Mouse (Mus musculus) small intestine, adult 2 months (tissue): Measurements from ENCODE around the gene Mphosph9. TPM values are rescaled to one million over a fixed set of nuclear protein-coding genes. Genes with fewer than 3 reads are reported as not detected.

Experiments
- H3K27ac ChIP-seq: fragments of 200-500 bp; 2 replicates; pipeline ENCODE4 v1.5.1; 2012; ENCODE audit warnings: low read depth, low read length, control low read depth, inconsistent platforms; ENCODE audit not compliant: insufficient read depth
- H3K27me3 ChIP-seq: fragments of 200-500 bp; 2 replicates; pipeline ENCODE4 v1.6.1; 2012; ENCODE audit warnings: mild to moderate bottlenecking, moderate library complexity, low read length, inconsistent platforms; ENCODE audit not compliant: control insufficient read depth, insufficient read depth
- H3K36me3 ChIP-seq: fragments of 200-500 bp; 2 replicates; pipeline ENCODE4 v1.6.1; 2012; ENCODE audit warnings: mild to moderate bottlenecking, low read length, control low read depth, inconsistent platforms; ENCODE audit not compliant: control insufficient read depth, insufficient read depth
- H3K4me1 ChIP-seq: fragments of 200-500 bp; 2 replicates; pipeline ENCODE4 v1.6.1; 2012; ENCODE audit warnings: low read length, inconsistent platforms, mixed read lengths; ENCODE audit not compliant: control insufficient read depth, insufficient read depth, insufficient read length
- H3K4me3 ChIP-seq: fragments of 200-500 bp; 2 replicates; pipeline ENCODE4 v1.5.1; 2012; ENCODE audit warnings: low read depth, mild to moderate bottlenecking, control low read depth, inconsistent platforms, low read length, moderate library complexity
- CTCF ChIP-seq: fragments of 200-500 bp; IDR thresholded peaks from 2 replicates; pipeline ENCODE4 v1.5.1; 2012; ENCODE audit warnings: low read depth, mild to moderate bottlenecking, control low read depth, inconsistent platforms, low read length, moderate library complexity, mixed read lengths; ENCODE audit not compliant: insufficient replicate concordance, insufficient read length; ENCODE audit errors: extremely low read depth
- POLR2A ChIP-seq: fragments of 200-500 bp; IDR thresholded peaks from 2 replicates; pipeline ENCODE4 v1.6.1; 2012; ENCODE audit warnings: low read depth, mild to moderate bottlenecking, control low read depth, inconsistent platforms, low read length, moderate library complexity
- WGBS: fragments of 180-500 bp; shearing (Covaris S2); methylation state at CpG from one replicate; pipeline ENCODE4 v1.1.7; 2018; 5-methylcytosine and 5-hydroxymethylcytosine counted together
- polyA plus RNA-seq: library from polyadenylated mRNA; depleted of rRNA; stranded (reverse); fragments of >200 nt; gene quantifications from 2 replicates; pipeline ENCODE4 v1.2.3, GENCODE M21; 2012; rRNA removed

The Mphosph9 gene
- polyA plus RNA-seq, 1 experiment = 1.4 TPM

GRCm38 (mm10) chr5:124206481-124207038, 121.2 kb downstream of the Mphosph9 start:
- Histone ChIP-seq H3K27ac (peak overlapping the region; percentile 10; the same call in 1 of the 2 replicates), H3K4me3 (no peak overlapping the region)
- 67% methylated on average over 13 of the region's 13 CpGs for WGBS

GRCm38 (mm10) chr5:124205809-124206380, 121.9 kb downstream of the Mphosph9 start:
- H3K4me1 ChIP-seq = 0 out of 2 replicates have a peak, but pooled peaks cover 7% of the 10 kb centered on the region
- no peak overlapping the region for H3K4me3 ChIP-seq
- H3K27me3 ChIP-seq = no peaks in the 10 kb centered on the region
- TF ChIP-seq POLR2A = no peak
- no peak for TF ChIP-seq CTCF
- 65% methylated on average over 5 of the region's 5 CpGs for WGBS
- no peaks in the 10 kb centered on the region for H3K36me3 ChIP-seq
- no peak overlapping the region for H3K27ac ChIP-seq

More at GRCm38 (mm10) chr5:124206481-124207038, 121.2 kb downstream of the Mphosph9 start:
- Histone ChIP-seq H3K4me1 (0 out of 2 replicates have a peak, but pooled peaks cover 7% of the 10 kb centered on the region), H3K36me3 (no peaks in the 10 kb centered on the region), H3K27me3 (no peaks in the 10 kb centered on the region)
- TF ChIP-seq CTCF (no peak), POLR2A (no peak)

- Histone ChIP-seq H3K27me3 (no peaks in the 10 kb centered on the region), H3K27ac (no peak overlapping the region), H3K36me3 (no peaks in the 10 kb centered on the region), H3K4me1 (0 out of 2 replicates have a peak, but pooled peaks cover 7% of the 10 kb centered on the region), H3K4me3 (no peak overlapping the region)
- 88% methylated on average over 9 of the region's 9 CpGs for WGBS
- TF ChIP-seq CTCF (no peak), POLR2A (no peak)
These were observed 122.6 kb downstream of the Mphosph9 start for GRCm38 (mm10) chr5:124205211-124205610.

GRCm38 (mm10) chr5:124204127-124204794, 123.5 kb downstream of the Mphosph9 start:
- H3K36me3 ChIP-seq = no peaks in the 10 kb centered on the region
- no peaks in the 10 kb centered on the region for H3K27me3 ChIP-seq
- WGBS = 87% methylated on average over 9 of the region's 9 CpGs
- no peak overlapping the region for H3K27ac ChIP-seq
- peaks cover 13% of the 10 kb centered on the region; the same call in 1 of the 2 replicates for H3K4me1 ChIP-seq
- no peak overlapping the region for H3K4me3 ChIP-seq
- TF ChIP-seq CTCF = no peak
- no peak for TF ChIP-seq POLR2A

- peaks cover 16% of the 10 kb centered on the region for H3K4me1 ChIP-seq
- 0 out of 2 replicates have a peak overlapping the region, but pooled peaks have one; percentile 21 for H3K27ac ChIP-seq
- WGBS = 80% methylated on average over 4 of the region's 4 CpGs
- no peaks in the 10 kb centered on the region for H3K27me3 ChIP-seq
- no peaks in the 10 kb centered on the region for H3K36me3 ChIP-seq
- H3K4me3 ChIP-seq = no peak overlapping the region
- TF ChIP-seq POLR2A (no peak), CTCF (no peak)
These were observed 124.5 kb downstream of the Mphosph9 start for GRCm38 (mm10) chr5:124203251-124203650.

GRCm38 (mm10) chr5:124202071-124202470, 125.7 kb downstream of the Mphosph9 start:
- H3K4me1 ChIP-seq = peaks cover 16% of the 10 kb centered on the region

GRCm38 (mm10) chr5:124201564-124201963, 126.2 kb downstream of the Mphosph9 start:
- H3K27ac ChIP-seq = no peak overlapping the region
- WGBS = 67% methylated on average over 2 of the region's 2 CpGs

More at GRCm38 (mm10) chr5:124202071-124202470, 125.7 kb downstream of the Mphosph9 start:
- no peaks in the 10 kb centered on the region for H3K36me3 ChIP-seq
- TF ChIP-seq POLR2A (no peak), CTCF (no peak)
- H3K27me3 ChIP-seq = no peaks in the 10 kb centered on the region
- 74% methylated on average over 4 of the region's 4 CpGs for WGBS
- no peak overlapping the region for H3K4me3 ChIP-seq
- no peak overlapping the region for H3K27ac ChIP-seq

More at GRCm38 (mm10) chr5:124201564-124201963, 126.2 kb downstream of the Mphosph9 start:
- Histone ChIP-seq H3K27me3 (no peaks in the 10 kb centered on the region), H3K4me3 (no peak overlapping the region), H3K4me1 (peaks cover 11% of the 10 kb centered on the region), H3K36me3 (no peaks in the 10 kb centered on the region)
- TF ChIP-seq POLR2A (no peak), CTCF (no peak)

Other genes starting within 250 kb of the Mphosph9 start
- 11.9 and 21.2 TPM in 2 replicates for gene Abcb9, start 232.2 kb downstream of the Mphosph9 start, polyA plus RNA-seq
- 44.0 and 48.7 TPM in 2 replicates for gene Ogfod2, start 215.7 kb downstream of the Mphosph9 start, polyA plus RNA-seq
- gene Arl6ip4, start 211.9 kb downstream of the Mphosph9 start, polyA plus RNA-seq = 12.7 and 19.6 TPM in 2 replicates
- gene Pitpnm2, start 78.2 kb downstream of the Mphosph9 start, polyA plus RNA-seq = 19.5 and 19.6 TPM in 2 replicates
- gene 2810006K23Rik, start 117 bp upstream of the Mphosph9 start, polyA plus RNA-seq = 1.5 and 1.9 TPM in 2 replicates
- gene Cdk2ap1, start 35.1 kb upstream of the Mphosph9 start, polyA plus RNA-seq = 27.4 and 52.8 TPM in 2 replicates
- 5.9 and 8.1 TPM in 2 replicates for gene Sbno1, start 98.0 kb upstream of the Mphosph9 start, polyA plus RNA-seq
- gene Kmt5a, start 112.0 kb upstream of the Mphosph9 start, polyA plus RNA-seq = 34.1 and 70.7 TPM in 2 replicates
- gene Rilpl2, start 150.4 kb upstream of the Mphosph9 start, polyA plus RNA-seq = 24.3 and 29.3 TPM in 2 replicates
- gene Snrnp35, start 155.2 kb upstream of the Mphosph9 start, polyA plus RNA-seq = 1.2 and 1.8 TPM in 2 replicates
- gene Rilpl1, start 203.4 kb upstream of the Mphosph9 start, polyA plus RNA-seq = 2.3 and 2.9 TPM in 2 replicates
- gene Tmed2, start 212.7 kb upstream of the Mphosph9 start, polyA plus RNA-seq = 182 and 188 TPM in 2 replicates
- gene Ddx55, start 224.9 kb upstream of the Mphosph9 start, polyA plus RNA-seq = 8.7 and 12.1 TPM in 2 replicates